Mouse (Mus musculus) embryo, embryonic 9.5 days (tissue): ENCODE data around the gene Trpc4.

Experiments used
- DNase-seq: peaks from one replicate; pipeline ENCODE4 v3.0.0-alpha.2; 2017; ENCODE audit errors: extremely low spot score

The Trpc4 gene

DNA sequence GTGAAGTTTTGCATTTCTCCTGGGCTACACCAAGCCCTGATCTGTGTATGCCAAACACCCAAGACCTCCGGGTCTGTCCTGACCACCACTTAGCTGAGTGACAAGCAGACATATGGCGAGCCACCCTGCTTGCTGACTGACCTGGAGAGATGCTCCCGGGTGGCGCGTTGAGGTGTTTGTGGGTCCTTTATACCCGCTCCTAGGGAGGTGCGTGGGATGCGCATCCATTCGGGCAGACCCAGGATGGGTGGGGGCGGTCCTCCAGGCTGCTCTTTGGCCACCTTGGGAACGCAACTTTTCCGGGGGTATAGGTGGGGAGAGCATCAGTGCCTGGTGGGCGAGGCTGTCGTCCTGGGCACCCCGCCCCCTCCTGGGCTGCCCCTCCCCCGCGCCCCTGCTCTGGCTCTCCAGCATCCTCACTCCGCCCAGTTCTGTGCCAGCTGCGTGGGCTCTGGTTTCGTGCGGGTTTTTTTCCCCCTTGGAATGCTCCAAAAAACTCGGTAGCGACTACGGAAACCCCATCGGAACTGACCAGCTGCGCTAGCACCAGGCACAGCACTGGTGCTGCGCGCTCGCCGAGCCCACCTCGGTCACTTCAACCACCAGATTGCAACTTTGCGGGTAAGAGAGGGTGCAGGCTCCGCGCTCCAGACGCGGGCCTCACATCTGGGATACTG lies at the start of gene Trpc4:
Gene Trpc4 (plus strand): TSS at position 397 of the 677 bp plus-strand sequence.
- DNase-seq, result no peak

DNA sequence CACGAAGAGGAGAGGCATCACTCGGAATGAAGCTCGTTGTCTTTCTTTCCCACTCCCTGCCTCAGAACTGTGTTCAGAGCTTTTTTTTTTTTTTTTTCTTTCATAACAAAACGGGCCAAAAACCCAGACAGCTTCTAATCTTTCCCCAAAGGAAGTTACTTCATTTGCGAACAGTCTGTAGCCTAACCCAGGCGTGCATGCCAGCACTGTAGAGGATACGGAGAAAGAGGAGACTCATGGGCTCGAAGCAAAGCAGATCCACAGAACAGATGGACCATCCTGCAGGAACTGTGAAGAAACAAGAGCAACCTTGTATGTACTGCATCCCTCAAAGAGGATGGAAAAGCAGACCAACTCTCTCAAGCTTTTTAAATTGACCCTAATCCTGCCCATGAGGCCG lies 44.3 kb upstream of the Trpc4 start:
- no peak for DNase-seq

DNA sequence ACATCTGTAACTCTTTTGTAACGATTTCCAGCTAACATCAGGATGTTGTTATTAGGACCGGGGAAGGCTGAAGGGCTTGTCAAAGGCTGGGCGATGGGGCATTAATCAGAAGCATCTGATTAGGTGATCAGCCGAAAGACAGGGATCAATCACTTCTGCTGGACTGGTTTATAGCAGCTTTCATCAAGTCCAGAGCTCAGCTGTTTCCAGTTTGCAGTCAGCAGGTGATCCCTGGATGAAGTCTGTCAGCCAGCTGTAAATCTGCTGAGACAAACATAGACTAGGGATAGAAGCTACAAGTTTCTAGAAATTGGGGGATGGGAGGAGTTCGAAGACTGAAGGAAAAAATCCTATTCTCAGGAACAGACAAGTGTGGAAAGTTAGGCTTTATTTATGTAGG lies 20.5 kb upstream of the Trpc4 start:
- DNase-seq, result no peak

DNA sequence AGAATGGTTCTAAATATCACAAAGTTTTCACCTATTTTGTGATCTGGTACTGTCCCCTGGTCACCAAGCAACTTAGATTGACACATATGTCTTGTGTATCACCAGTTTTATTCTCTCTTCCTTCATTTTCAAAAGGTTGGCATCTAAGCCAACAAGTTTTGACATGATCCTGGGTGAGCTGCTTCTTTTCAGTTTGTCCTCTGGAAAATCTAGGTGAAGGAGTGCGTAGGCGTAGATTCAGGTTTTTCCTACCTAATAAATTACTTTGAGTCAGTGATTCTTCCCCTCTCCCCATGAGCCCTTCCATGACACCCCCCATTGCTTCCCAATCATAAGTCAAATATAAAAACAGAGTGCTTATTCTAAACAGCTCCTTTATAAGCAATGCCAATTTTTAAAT lies 14.5 kb upstream of the Trpc4 start:
- DNase-seq, result no peak

DNA sequence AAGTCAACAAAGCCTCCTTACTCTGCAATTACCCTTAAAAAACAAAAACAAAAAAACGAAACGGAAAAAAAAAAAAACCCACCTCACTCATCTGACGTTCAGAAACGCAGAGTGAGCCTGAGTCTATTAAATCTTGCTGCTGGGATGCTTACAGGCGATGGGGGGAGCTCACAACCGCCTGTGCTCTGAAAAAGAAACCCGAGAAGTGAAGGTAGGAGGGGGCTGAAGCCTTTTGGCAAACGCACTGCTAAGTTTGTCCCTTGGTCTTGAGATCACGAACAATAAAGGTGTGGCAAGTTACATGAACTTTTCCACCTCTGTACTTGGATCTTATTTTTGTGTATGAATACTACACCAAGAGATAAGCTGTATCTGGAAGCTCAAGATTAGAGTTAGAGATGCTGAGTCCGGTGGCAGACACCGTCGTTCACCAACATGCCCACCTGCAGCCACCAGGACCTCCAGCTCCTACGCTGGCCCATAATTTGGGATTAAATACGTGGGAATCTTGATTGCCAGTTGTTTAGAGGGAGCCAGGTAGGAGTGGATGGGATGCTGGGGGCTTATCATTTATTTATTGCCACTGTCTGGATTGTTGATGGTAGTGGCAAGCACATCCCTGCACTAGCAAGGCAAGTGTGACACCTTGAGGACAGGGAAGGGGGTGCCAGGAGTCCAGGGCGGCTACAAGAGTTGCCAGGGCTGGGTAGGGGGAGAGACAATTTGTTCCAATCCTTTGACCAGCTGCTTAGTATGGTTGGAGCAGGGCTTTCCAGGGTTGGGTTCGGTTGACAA lies 794 bp upstream of the Trpc4 start:
- DNase-seq, result peak; percentile 72

DNA sequence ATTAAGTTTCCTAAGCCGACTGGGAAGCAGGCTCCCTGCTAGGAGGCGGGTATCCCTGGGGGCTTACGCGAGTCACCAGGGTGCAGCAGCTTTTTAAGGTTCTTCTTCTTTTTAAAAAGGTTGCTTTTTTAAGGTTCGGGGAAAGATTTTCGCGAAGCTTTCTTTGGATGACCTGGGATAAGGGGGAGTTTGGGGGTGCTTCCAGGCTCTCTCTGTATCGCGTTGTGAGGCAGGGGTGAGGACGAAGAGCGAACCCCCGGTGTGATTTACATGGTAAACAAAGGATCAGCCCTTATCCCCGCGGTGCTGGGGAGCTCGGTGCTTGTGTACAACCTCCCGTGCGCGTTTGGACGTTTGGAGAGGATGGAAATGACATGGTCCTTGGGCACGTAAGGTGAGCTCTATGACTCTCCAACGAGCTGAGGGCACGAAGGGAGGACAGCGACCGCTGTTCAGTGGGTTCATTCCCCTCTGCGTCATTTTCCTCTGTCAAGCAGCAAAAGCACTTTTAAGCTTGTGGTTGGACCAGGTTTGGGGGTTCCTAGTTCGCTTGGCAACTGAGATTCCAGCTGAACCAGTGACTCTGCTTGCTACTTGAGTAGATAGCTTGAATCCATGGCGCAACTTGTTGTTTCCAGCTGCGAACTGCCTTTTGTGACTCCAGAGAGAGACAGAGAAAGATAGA lies 623 bp downstream of the Trpc4 start:
- peak; percentile 29 for DNase-seq

DNA sequence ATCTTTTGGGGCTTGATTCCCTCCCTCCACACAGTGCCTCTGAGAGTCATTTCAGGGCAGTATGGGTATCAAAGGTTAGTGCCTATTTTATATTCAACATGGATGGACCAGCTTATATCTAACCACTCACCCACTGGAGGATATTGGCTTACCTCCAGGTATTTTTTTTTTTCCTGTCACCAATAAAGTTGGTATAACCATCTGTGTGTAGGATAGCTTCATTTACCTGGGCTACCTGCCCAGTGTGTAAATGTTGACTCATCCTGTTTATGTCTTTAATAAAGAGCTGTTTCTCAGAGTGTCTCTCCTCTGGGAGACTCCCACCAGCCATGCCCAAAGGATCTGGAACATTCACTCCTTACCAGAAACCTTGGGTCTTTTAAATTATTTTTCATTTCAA lies 14.9 kb downstream of the Trpc4 start:
- DNase-seq, result no peak

DNA sequence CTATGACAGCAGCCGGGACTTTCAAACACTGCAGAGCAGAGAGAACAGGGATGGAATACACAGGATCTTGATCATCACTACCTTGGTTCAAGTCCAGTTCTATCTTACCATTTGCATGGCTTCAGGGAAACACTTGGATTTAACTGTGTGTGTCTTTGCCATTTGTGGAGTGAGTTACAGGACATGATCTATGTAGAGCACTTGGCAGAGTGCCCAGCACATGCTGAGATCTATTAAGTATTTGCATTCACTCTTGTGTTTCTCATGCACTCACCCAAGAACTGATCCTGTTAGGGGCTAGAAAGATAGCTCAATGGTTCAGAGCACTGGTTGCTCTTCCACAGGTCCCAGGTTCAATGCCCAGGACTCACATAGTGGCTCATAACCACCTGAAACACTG lies 21.5 kb downstream of the Trpc4 start:
- DNase-seq, result no peak

DNA sequence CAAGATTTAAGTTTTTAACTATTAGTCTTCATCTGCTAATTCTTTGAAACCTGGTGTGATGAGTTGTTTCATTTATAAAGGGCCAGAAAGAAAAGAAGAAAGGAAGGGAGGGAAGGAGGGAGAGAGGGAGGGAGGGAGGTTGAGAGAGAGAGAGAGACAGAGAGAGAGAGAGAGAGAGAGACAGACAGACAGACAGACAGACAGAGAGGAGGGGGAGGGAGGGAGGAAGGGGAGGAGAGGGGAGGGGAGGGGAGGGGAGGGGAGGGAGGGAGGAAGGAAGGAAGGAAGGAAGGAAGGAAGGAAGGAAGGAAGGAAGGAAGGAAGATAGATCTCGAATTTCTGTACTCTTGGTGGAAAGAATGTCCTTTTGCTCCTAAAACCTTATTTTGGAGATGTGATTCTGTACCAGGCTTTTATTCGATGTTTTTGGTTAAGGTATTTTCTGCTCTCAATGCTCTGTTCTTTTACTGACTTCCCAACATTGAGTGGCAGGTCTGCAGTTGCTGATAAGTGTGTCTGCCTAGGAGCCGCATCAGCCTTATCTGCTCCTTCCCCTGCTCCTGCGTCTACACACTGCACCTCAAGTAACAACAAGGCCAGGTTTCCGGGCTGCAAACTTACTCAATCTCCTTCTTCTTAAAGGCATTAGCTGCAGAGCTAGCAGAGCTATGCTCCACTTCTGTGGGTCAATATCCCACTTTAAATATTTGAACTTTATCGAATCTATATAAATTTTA lies 35.3 kb downstream of the Trpc4 start:
- DNase-seq, result no peak

DNA sequence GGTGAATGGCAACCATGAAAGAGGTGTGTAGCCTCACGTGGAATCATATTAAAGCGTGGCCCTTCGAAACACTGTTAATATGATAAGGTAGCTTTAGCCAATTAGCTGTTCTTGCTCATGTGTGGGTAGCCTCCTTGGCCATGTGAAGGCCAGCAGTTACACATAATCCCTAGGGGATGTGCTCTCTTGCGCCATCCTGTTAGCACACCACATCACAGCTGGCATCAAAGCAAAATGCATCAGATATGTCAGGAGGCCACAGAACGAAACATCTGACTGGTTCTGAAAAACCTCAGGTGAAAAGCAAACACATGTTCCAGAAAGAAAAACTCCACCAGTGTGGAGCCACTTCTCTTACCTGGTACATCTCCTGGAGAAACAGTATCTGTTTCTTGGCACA lies 45.4 kb downstream of the Trpc4 start:
- no peak for DNase-seq

DNA sequence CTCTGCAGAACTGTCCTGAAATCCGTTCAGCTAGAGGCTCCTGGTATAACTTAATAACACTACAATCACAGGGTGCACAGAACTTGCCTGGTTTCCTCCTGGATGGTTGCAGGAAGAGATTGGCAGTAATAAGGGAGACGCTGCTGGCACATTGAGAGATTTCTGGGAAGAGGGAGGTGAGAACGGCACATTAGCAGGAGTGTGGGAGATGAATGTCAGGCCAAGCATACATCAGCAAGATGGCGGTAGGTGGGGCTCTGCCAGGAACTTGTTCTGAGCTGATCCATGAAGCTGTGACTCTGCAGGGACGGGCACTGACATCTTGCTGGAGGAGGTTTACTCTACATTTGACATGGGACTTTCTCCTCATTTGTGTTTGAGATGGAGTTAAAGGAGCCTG lies 48.6 kb downstream of the Trpc4 start:
- no peak for DNase-seq

DNA sequence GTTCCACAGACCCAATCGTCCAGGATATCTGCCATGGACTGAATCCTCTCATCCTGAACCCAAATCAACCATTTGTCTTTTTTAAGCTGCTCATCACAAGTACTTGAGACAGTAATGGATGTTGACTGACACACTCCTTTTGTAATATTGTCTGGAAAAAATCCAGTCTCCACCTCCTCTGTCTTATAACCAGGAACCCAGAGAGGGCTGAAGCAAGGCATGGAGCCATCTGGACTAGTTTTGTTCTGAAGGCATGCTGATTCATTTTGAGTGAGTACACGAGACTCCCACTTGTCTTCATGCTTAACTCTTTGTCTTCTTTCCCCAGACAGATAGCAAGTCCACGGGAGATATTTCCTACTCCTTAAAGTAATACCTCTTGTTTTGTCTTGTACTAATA lies 54.3 kb downstream of the Trpc4 start:
- DNase-seq, result no peak

DNA sequence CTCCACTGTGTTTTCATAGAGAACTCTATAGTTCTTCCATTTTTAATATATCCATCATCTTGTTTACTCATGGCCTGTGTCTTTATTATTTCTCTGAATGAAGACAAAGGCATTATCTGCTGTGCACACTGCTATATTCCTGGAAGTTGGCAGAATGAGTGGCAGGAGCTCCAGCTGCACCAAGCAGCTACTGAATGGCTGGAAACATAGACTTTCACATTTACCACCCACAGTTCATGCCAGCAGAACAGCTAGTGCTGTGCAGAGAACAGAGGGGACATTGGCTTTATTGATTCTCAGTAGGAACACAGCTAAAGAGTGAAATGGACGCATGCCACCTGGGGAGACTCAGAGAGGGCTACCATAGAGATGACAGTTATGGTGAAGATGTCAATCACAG lies 55.6 kb downstream of the Trpc4 start:
- DNase-seq, result no peak

DNA sequence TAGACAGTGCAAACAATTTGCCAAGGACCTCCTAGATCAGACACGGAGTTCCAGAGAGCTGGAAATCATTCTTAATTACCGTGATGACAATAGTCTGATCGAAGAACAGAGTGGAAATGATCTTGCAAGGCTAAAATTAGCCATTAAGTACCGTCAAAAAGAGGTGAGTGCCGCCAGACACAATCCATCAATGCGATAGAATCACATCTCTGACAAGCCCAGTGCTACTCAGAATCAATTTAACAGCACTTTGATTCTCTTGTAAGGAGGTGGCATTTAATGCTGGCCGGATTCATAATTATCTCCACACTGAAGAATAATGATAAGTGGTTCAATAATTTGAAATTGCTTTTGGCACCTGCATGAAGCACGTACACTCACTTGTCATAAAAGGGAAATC lies 66.7 kb downstream of the Trpc4 start:
- DNase-seq, result no peak

DNA sequence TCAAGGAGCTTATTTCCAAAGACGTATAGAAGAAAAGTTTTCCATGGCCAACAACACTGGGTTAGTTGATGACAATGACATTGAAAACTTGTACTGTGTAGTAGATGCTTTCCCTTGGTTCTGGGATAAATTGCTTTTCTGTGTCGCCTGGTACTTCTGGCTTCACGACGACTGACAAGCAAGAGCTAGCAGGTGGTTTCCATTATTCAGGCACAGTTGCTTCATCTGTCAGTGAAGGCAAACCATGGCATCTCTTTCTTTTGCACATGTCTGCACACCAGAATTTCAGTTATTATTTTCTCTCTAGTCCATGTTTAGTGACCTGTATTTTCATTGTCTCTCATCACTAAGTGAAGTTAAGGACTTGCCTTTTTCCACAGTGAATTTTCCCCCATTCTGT lies 72.6 kb downstream of the Trpc4 start:
- no peak for DNase-seq

DNA sequence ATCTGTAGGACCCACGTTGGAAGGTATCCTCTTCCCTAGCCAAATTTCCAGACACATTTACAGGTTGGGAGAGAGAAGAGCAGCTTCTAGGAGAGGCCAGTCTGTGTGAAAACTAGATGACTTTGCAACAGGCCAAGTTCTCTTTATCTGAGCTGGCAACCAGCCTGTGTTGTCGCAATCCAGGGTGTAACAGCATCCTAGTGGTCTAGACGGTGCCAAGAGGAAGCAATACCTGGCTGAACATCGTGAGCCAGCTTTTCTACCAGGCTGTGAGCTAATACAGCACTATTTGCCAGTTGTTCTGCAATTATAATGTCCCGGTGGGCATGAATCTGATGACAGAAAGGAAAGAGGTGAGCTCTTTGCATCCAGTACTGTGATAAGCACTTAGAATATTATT lies 83.1 kb downstream of the Trpc4 start:
- DNase-seq, result no peak

DNA sequence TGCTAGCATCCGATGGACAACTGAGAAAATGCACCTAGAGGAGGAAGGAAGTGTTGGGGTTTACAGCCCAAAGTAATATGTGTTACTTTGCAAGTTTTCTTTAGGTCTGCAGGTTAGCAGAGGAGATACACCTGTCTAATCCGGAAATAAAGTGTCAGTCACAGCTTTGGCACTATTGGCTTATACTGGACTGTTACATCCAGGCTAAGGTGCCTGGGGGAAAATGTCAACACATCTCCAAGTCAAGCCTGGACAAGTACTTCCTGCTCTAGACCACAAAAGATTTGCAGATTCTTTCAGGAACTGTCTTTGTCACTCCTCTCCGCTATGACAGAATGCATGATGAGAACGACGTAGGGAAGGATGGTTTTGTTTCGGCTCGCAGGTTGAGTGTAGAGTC lies 83.6 kb downstream of the Trpc4 start:
- no peak for DNase-seq

DNA sequence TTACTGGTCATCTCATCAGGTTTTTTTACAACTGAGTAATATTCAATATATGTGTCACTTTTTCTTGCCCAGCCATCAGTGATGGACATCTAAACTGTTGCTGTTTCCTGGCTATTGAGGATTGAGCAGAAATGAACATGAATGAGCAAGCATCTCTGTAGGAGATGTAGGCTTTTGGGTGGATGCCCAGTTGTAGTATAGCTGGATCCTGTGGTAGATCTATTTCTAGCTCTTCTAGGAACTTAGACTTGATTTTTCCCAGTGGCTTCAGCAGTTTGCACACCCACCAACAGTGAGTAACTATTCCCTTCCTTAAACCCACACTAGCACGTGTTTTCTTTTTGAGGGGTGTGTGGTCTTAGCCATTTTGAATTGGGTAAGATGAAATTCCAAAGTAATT lies 87.3 kb downstream of the Trpc4 start:
- no peak for DNase-seq

DNA sequence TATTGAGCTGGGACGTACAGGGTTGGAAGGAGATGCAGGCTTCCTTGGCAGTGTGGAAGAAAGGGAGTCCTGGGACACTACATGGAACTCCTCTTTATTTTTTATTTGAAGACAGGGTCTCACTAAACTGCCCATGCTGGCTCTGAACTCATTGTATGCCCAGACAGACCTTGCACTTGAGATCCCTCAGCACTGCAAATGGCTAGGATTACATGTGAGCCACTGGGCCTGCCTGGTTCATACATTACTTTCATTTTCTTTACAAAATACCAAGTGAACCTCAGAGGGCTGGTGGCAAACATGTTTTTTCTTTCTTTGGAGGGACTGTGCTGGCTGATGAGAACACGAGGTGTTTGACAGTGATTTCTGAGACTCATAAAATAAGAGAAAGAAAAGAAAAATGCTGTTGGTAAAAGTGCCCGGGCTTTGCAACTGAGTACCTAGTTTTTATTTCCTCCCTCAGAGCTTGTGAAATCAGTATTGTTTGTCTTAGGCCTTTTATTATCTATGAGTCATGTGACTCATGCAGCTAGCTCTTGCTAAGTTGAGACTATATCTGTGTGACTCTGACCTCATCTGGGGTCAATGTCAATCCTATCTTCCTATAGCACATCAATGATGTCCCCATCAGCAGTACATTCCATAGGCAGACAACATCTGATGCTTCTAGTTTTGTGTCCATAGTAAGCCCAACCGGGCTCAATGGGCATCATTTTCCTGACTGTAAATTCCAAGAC lies 89.1 kb downstream of the Trpc4 start:
- no peak for DNase-seq

DNA sequence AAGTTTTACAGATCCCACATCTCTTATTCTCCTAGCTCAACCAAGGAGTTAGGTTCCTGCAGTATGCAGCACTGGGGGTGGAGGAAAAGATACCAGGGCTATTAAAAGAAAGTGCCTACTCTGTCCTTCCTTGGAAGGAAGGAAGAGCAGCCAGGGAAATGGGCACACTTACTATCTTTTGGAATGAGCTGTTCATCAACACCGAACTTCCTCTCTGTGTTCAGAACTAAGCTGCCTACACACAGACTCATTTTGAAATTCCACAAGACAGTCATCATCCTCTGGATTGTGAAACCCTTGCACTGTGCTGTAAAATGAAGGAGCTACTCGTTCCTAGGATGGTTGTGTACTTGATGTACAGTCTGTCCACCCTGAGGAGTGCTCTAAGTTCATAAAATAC lies 90.6 kb downstream of the Trpc4 start:
- DNase-seq, result no peak

DNA sequence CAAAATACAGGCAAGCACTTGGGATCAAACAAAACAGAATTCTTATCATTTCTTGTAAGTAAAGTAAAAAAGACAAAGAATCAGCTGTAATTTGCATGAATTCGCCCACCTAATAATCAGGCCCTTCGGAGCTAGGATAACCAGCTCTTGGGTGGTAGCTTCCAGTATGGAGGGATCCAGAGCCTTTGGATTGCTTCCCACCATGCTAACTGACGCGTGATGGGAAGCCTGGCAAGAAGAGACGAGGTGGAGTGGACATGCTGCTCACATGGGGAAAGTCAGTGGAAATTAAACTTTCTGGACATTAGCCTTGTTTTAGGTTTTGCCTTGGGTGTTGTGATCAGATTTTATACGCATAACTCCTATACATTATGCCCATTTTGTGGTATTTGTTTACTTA lies 93.5 kb downstream of the Trpc4 start:
- no peak for DNase-seq

DNA sequence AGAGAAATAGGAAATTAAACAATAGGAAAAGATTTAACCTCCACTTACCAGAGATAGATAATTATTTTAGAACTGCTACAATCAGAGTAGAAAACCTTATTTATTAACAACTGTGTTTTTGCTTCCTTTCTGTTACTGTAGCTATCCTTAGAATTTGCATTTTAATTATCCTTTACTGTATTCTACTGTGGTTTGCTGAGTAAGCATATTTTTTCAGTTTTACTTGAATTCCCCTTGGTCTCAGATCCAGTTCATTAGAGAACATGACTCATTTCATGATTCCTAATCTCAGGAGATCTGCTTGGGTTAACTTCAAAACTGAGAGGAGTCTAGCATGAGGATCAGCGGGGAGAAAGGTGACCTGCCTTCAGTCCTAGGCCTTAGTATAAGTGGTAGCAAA lies 111.1 kb downstream of the Trpc4 start:
- no peak for DNase-seq
